Mouse (Mus musculus): ENCODE measurements around the gene Unc93a. TPM values are rescaled to one million over a fixed set of nuclear protein-coding genes. Genes with fewer than 3 reads are reported as not detected.
"Not testable (repeated sequence)": the region's sequence is repeated elsewhere in the genome, so short reads cannot be mapped to it uniquely, and the experiment has no call there.

Gene Unc93a
- 0.08 TPM in 1 of 2 replicates, not detected in the other for polyA plus RNA-seq (2014; fragmentation: Nextera tagmentation; extraction: Ambion mirVana)

GRCm38 (mm10) chr17:13131710-13132109, at the start of gene Unc93a:
Unc93a (minus strand) TSS chr17:13131810.
- WGBS: 68% methylated on average over 3 of the region's 4 CpGs
- H3K4me3 ChIP-seq (ENCODE audit: low read depth, low read length); H3K4me2 ChIP-seq (ENCODE audit: low read depth, low read length); H3K36me3 ChIP-seq (ENCODE audit: control insufficient read depth, insufficient read depth, low read length); H3K27ac ChIP-seq (replicated peaks; ENCODE audit: low read depth, low read length); H3K4me1 ChIP-seq (ENCODE audit: control insufficient read depth, insufficient read depth, low read length); H3K27me3 ChIP-seq (replicated peaks; ENCODE audit: control insufficient read depth, insufficient read depth, low read length); ATAC-seq (ENCODE audit: low read depth); H3K9ac ChIP-seq (ENCODE audit: low read depth, low read length); H3K9me3 ChIP-seq (ENCODE audit: control insufficient read depth, low read length); DNase-seq (ENCODE audit: low spot score): not testable (repeated sequence)

GRCm38 (mm10) chr17:13180491-13180890, 48.9 kb upstream of the Unc93a start:
- not testable (repeated sequence) for H3K4me3 ChIP-seq (ENCODE audit: low read depth, low read length); H3K36me3 ChIP-seq (ENCODE audit: control insufficient read depth, insufficient read depth, low read length); H3K4me1 ChIP-seq (ENCODE audit: control insufficient read depth, insufficient read depth, low read length); H3K4me2 ChIP-seq (ENCODE audit: low read depth, low read length); DNase-seq (ENCODE audit: low spot score); H3K9ac ChIP-seq (ENCODE audit: low read depth, low read length); ATAC-seq (ENCODE audit: low read depth); H3K27ac ChIP-seq (replicated peaks; ENCODE audit: low read depth, low read length); H3K27me3 ChIP-seq (replicated peaks; ENCODE audit: control insufficient read depth, insufficient read depth, low read length)
- H3K9me3 ChIP-seq (ENCODE audit: control insufficient read depth, low read length): peaks cover 27% of the 10 kb centered on the region; the same call in 1 of the 2 replicates
- 90% methylated on average over 5 of the region's 5 CpGs for WGBS

- 83% methylated on average over 4 of the region's 4 CpGs for WGBS
- not testable (repeated sequence) for H3K4me3 ChIP-seq (ENCODE audit: low read depth, low read length); H3K9ac ChIP-seq (ENCODE audit: low read depth, low read length); H3K4me1 ChIP-seq (ENCODE audit: control insufficient read depth, insufficient read depth, low read length); DNase-seq (ENCODE audit: low spot score); H3K27me3 ChIP-seq (replicated peaks; ENCODE audit: control insufficient read depth, insufficient read depth, low read length); H3K36me3 ChIP-seq (ENCODE audit: control insufficient read depth, insufficient read depth, low read length); H3K4me2 ChIP-seq (ENCODE audit: low read depth, low read length); H3K27ac ChIP-seq (replicated peaks; ENCODE audit: low read depth, low read length); ATAC-seq (ENCODE audit: low read depth)
- H3K9me3 ChIP-seq (ENCODE audit: control insufficient read depth, low read length): peaks cover 26% of the 10 kb centered on the region; the same call in 1 of the 2 replicates
These were observed 47.4 kb upstream of the Unc93a start for GRCm38 (mm10) chr17:13179021-13179420.

- WGBS: 28% methylated on average over 1 of the region's 1 CpGs
- H3K9me3 ChIP-seq (ENCODE audit: control insufficient read depth, low read length): peaks cover 26% of the 10 kb centered on the region; the same call in 1 of the 2 replicates
- not testable (repeated sequence) for H3K4me2 ChIP-seq (ENCODE audit: low read depth, low read length); H3K9ac ChIP-seq (ENCODE audit: low read depth, low read length); H3K36me3 ChIP-seq (ENCODE audit: control insufficient read depth, insufficient read depth, low read length); H3K27ac ChIP-seq (replicated peaks; ENCODE audit: low read depth, low read length); H3K4me1 ChIP-seq (ENCODE audit: control insufficient read depth, insufficient read depth, low read length); H3K27me3 ChIP-seq (replicated peaks; ENCODE audit: control insufficient read depth, insufficient read depth, low read length); H3K4me3 ChIP-seq (ENCODE audit: low read depth, low read length); ATAC-seq (ENCODE audit: low read depth); DNase-seq (ENCODE audit: low spot score)
These were observed 46.2 kb upstream of the Unc93a start for GRCm38 (mm10) chr17:13177796-13178195.

GRCm38 (mm10) chr17:13175609-13176008, 44.0 kb upstream of the Unc93a start:
- WGBS: no CpG with 5 or more reads among the region's 1 CpGs
- H3K9ac ChIP-seq (ENCODE audit: low read depth, low read length); H3K4me3 ChIP-seq (ENCODE audit: low read depth, low read length); H3K4me1 ChIP-seq (ENCODE audit: control insufficient read depth, insufficient read depth, low read length); DNase-seq (ENCODE audit: low spot score); ATAC-seq (ENCODE audit: low read depth); H3K27ac ChIP-seq (replicated peaks; ENCODE audit: low read depth, low read length); H3K9me3 ChIP-seq (ENCODE audit: control insufficient read depth, low read length); H3K27me3 ChIP-seq (replicated peaks; ENCODE audit: control insufficient read depth, insufficient read depth, low read length); H3K4me2 ChIP-seq (ENCODE audit: low read depth, low read length); H3K36me3 ChIP-seq (ENCODE audit: control insufficient read depth, insufficient read depth, low read length): not testable (repeated sequence)

GRCm38 (mm10) chr17:13174029-13174428, 42.4 kb upstream of the Unc93a start:
- not testable (repeated sequence) for H3K4me1 ChIP-seq (ENCODE audit: control insufficient read depth, insufficient read depth, low read length); H3K4me3 ChIP-seq (ENCODE audit: low read depth, low read length); H3K27ac ChIP-seq (replicated peaks; ENCODE audit: low read depth, low read length); H3K9ac ChIP-seq (ENCODE audit: low read depth, low read length); DNase-seq (ENCODE audit: low spot score); H3K36me3 ChIP-seq (ENCODE audit: control insufficient read depth, insufficient read depth, low read length); H3K9me3 ChIP-seq (ENCODE audit: control insufficient read depth, low read length); ATAC-seq (ENCODE audit: low read depth); H3K4me2 ChIP-seq (ENCODE audit: low read depth, low read length); H3K27me3 ChIP-seq (replicated peaks; ENCODE audit: control insufficient read depth, insufficient read depth, low read length)
- 39% methylated on average over 1 of the region's 3 CpGs for WGBS

GRCm38 (mm10) chr17:13173578-13173977, 42.0 kb upstream of the Unc93a start:
- not testable (repeated sequence) for H3K27ac ChIP-seq (replicated peaks; ENCODE audit: low read depth, low read length); H3K4me3 ChIP-seq (ENCODE audit: low read depth, low read length); H3K27me3 ChIP-seq (replicated peaks; ENCODE audit: control insufficient read depth, insufficient read depth, low read length); H3K9me3 ChIP-seq (ENCODE audit: control insufficient read depth, low read length); H3K9ac ChIP-seq (ENCODE audit: low read depth, low read length); H3K4me2 ChIP-seq (ENCODE audit: low read depth, low read length); H3K36me3 ChIP-seq (ENCODE audit: control insufficient read depth, insufficient read depth, low read length); H3K4me1 ChIP-seq (ENCODE audit: control insufficient read depth, insufficient read depth, low read length); ATAC-seq (ENCODE audit: low read depth); DNase-seq (ENCODE audit: low spot score)
- WGBS: 89% methylated on average over 5 of the region's 6 CpGs

- H3K36me3 ChIP-seq (ENCODE audit: control insufficient read depth, insufficient read depth, low read length); H3K27ac ChIP-seq (replicated peaks; ENCODE audit: low read depth, low read length); H3K4me3 ChIP-seq (ENCODE audit: low read depth, low read length); DNase-seq (ENCODE audit: low spot score); H3K9ac ChIP-seq (ENCODE audit: low read depth, low read length); H3K27me3 ChIP-seq (replicated peaks; ENCODE audit: control insufficient read depth, insufficient read depth, low read length); ATAC-seq (ENCODE audit: low read depth); H3K4me2 ChIP-seq (ENCODE audit: low read depth, low read length); H3K4me1 ChIP-seq (ENCODE audit: control insufficient read depth, insufficient read depth, low read length); H3K9me3 ChIP-seq (ENCODE audit: control insufficient read depth, low read length): not testable (repeated sequence)
- 82% methylated on average over 7 of the region's 7 CpGs for WGBS
These were observed 14.5 kb upstream of the Unc93a start for GRCm38 (mm10) chr17:13146128-13146527.

GRCm38 (mm10) chr17:13144580-13145215, 13.1 kb upstream of the Unc93a start:
- DNase-seq (ENCODE audit: low spot score); H3K27me3 ChIP-seq (replicated peaks; ENCODE audit: control insufficient read depth, insufficient read depth, low read length); H3K9me3 ChIP-seq (ENCODE audit: control insufficient read depth, low read length); H3K9ac ChIP-seq (ENCODE audit: low read depth, low read length); H3K4me3 ChIP-seq (ENCODE audit: low read depth, low read length); H3K36me3 ChIP-seq (ENCODE audit: control insufficient read depth, insufficient read depth, low read length); H3K27ac ChIP-seq (replicated peaks; ENCODE audit: low read depth, low read length); H3K4me2 ChIP-seq (ENCODE audit: low read depth, low read length); ATAC-seq (ENCODE audit: low read depth); H3K4me1 ChIP-seq (ENCODE audit: control insufficient read depth, insufficient read depth, low read length): not testable (repeated sequence)
- WGBS: 76% methylated on average over 4 of the region's 4 CpGs
